Mouse (Mus musculus) left cerebral cortex, adult 9 months (tissue): ENCODE data around the gene Nsl1.

ENCODE experiments used
- DNase-seq, 2 experiments: peaks; one replicate each; pipeline ENCODE4 v3.0.0; 2022; ENCODE audit warnings: low spot score in 2 of 2

The Nsl1 gene

GRCm38 (mm10) chr1:191093578-191093977 lies 30.8 kb downstream of the Nsl1 start:
- DNase-seq = peak; percentile 54 to 81

GRCm38 (mm10) chr1:191095019-191095418 lies 32.2 kb downstream of the Nsl1 start:
- DNase-seq = no peak

- DNase-seq = no peak
Measured at GRCm38 (mm10) chr1:191096871-191097681, 34.3 kb downstream of the Nsl1 start.

- DNase-seq = no peak
Measured at GRCm38 (mm10) chr1:191097802-191098747, 35.3 kb downstream of the Nsl1 start, which contains the start of gene Batf3. Gene Batf3 (plus strand): TSS chr1:191097847.

GRCm38 (mm10) chr1:191099114-191099513 lies 36.3 kb downstream of the Nsl1 start:
- no peak for DNase-seq

- DNase-seq = no peak
Measured at GRCm38 (mm10) chr1:191099772-191100291, 37.0 kb downstream of the Nsl1 start.

GRCm38 (mm10) chr1:191102730-191103370 lies 40.0 kb downstream of the Nsl1 start:
- no peak for DNase-seq

- no peak for DNase-seq
Measured at GRCm38 (mm10) chr1:191105246-191105645, 42.4 kb downstream of the Nsl1 start.

- DNase-seq = no peak
Measured at GRCm38 (mm10) chr1:191107306-191107705, 44.5 kb downstream of the Nsl1 start.

- DNase-seq = no peak
Measured at GRCm38 (mm10) chr1:191109907-191110306, 47.1 kb downstream of the Nsl1 start.

GRCm38 (mm10) chr1:191111146-191111545 lies 48.3 kb downstream of the Nsl1 start:
- no peak for DNase-seq

- DNase-seq = no peak
Measured at GRCm38 (mm10) chr1:191114868-191115267, 52.1 kb downstream of the Nsl1 start.

- DNase-seq = no peak
Measured at GRCm38 (mm10) chr1:191115514-191116238, 52.9 kb downstream of the Nsl1 start.

- DNase-seq = no peak
Measured at GRCm38 (mm10) chr1:191122744-191123143, 59.9 kb downstream of the Nsl1 start.

- DNase-seq = no peak
Measured at GRCm38 (mm10) chr1:191123696-191124095, 60.9 kb downstream of the Nsl1 start.

GRCm38 (mm10) chr1:191124288-191124687 lies 61.5 kb downstream of the Nsl1 start:
- DNase-seq = no peak

GRCm38 (mm10) chr1:191125811-191126638 lies 63.2 kb downstream of the Nsl1 start:
- no peak for DNase-seq

GRCm38 (mm10) chr1:191131692-191132091 lies 68.9 kb downstream of the Nsl1 start:
- no peak for DNase-seq

GRCm38 (mm10) chr1:191132240-191132639 lies 69.4 kb downstream of the Nsl1 start:
- DNase-seq = no peak

- DNase-seq = no peak
Measured at GRCm38 (mm10) chr1:191132934-191133333, 70.1 kb downstream of the Nsl1 start.
